Mouse (Mus musculus) kidney, postnatal 0 days (tissue): ENCODE measurements at regions not wholly inside any gene's neighbourhood (a gene's known extent, or its start where the extent isn't known, plus 50 kb on each side); places are given as distances from the start of the nearest gene placed in this dataset.

Experiments used
- ATAC-seq: fragments of 200-750 bp; cut with Nextera tagmentation; replicated peaks from 2 replicates; pipeline ENCODE4 v1.8.0; 2017; ENCODE audit warnings: low read depth, moderate number of reproducible peaks, moderate TSS enrichment, moderate library complexity; ENCODE audit not compliant: low FRiP score
- DNase-seq: peaks from one replicate; pipeline ENCODE4 v3.0.0-alpha.2; 2016; ENCODE audit warnings: low spot score
- H3K27ac ChIP-seq: fragments of 300-500 bp; sonication (generic); 2 replicates; pipeline ENCODE4 v1.5.1; 2014; ENCODE audit warnings: mild to moderate bottlenecking
- H3K27me3 ChIP-seq: fragments of 300-500 bp; sonication (generic); 2 replicates; pipeline ENCODE4 v1.6.1; 2014; ENCODE audit warnings: low read length, mixed read lengths; ENCODE audit not compliant: insufficient read depth
- H3K36me3 ChIP-seq: fragments of 300-500 bp; sonication (generic); 2 replicates; pipeline ENCODE4 v1.6.1; 2014; ENCODE audit warnings: low read length, mixed read lengths; ENCODE audit not compliant: insufficient read depth
- H3K4me1 ChIP-seq: fragments of 300-500 bp; sonication (generic); replicated peaks from 2 replicates; pipeline ENCODE4 v1.6.1; 2014; ENCODE audit warnings: antibody characterized with exemption, low read length, mixed read lengths; ENCODE audit not compliant: insufficient read depth
- H3K4me2 ChIP-seq: fragments of 300-500 bp; sonication (generic); 2 replicates; pipeline ENCODE4 v1.6.1; 2014; ENCODE audit warnings: mild to moderate bottlenecking, low read length, moderate library complexity, mixed read lengths
- H3K4me3 ChIP-seq: fragments of 300-500 bp; sonication (generic); replicated peaks from 2 replicates; pipeline ENCODE4 v1.5.1; 2014; ENCODE audit warnings: low read depth, low read length
- H3K9ac ChIP-seq: fragments of 300-500 bp; sonication (generic); 2 replicates; pipeline ENCODE4 v1.6.1; 2014; ENCODE audit warnings: low read depth, low read length
- H3K9me3 ChIP-seq: fragments of 300-500 bp; sonication (generic); replicated peaks from 2 replicates; pipeline ENCODE4 v1.6.1; 2016; ENCODE audit warnings: low read length, inconsistent platforms, mixed read lengths
- CTCF ChIP-seq: IDR thresholded peaks from 2 replicates; pipeline ENCODE4 v1.5.1; 2016; ENCODE audit warnings: antibody characterized with exemption, low read depth, mild to moderate bottlenecking, moderate library complexity
- WGBS: fragments of 180-500 bp; shearing (Covaris S2); extraction: QIAGEN DNeasy Blood & Tissue Kit; methylation state at CpG from one replicate; pipeline ENCODE4 v1.1.7; 2014; 5-methylcytosine and 5-hydroxymethylcytosine counted together

GRCm38 (mm10) chr10:66304901-66305300 lies 791.0 kb upstream of the Jmjd1c start:
- Histone ChIP-seq H3K4me1 (no peaks in the 10 kb centered on the region), H3K4me3 (no peak overlapping the region), H3K4me2 (no peak overlapping the region), H3K36me3 (no peaks in the 10 kb centered on the region), H3K9me3 (no peaks in the 10 kb centered on the region), H3K27ac (no peak overlapping the region), H3K27me3 (no peaks in the 10 kb centered on the region), H3K9ac (no peak overlapping the region)
- DNase-seq, result no peak
- TF ChIP-seq CTCF, result no peak
- no peak for ATAC-seq

- no peak for TF ChIP-seq CTCF
- Histone ChIP-seq H3K9me3 (no peaks in the 10 kb centered on the region), H3K4me3 (no peak overlapping the region), H3K27ac (no peak overlapping the region), H3K27me3 (no peaks in the 10 kb centered on the region), H3K9ac (no peak overlapping the region), H3K4me2 (no peak overlapping the region), H3K36me3 (no peaks in the 10 kb centered on the region), H3K4me1 (no peaks in the 10 kb centered on the region)
- DNase-seq, result no peak
- 72% methylated on average over 3 of the region's 3 CpGs for WGBS
- ATAC-seq, result no peak
Observed at GRCm38 (mm10) chr10:66331166-66331565, 764.8 kb upstream of the Jmjd1c start.

GRCm38 (mm10) chr10:66337994-66338393 lies 757.9 kb upstream of the Jmjd1c start:
- H3K9me3 ChIP-seq, result no peaks in the 10 kb centered on the region
- no peak overlapping the region for H3K27ac ChIP-seq
- WGBS, result 44% methylated on average over 1 of the region's 1 CpGs
- H3K4me3 ChIP-seq, result no peak overlapping the region
- H3K4me1 ChIP-seq, result no peaks in the 10 kb centered on the region
- H3K9ac ChIP-seq, result no peak overlapping the region
- ATAC-seq (no peak), DNase-seq (no peak)
- no peak overlapping the region for H3K4me2 ChIP-seq
- H3K27me3 ChIP-seq, result no peaks in the 10 kb centered on the region
- TF ChIP-seq CTCF, result no peak
- no peaks in the 10 kb centered on the region for H3K36me3 ChIP-seq

GRCm38 (mm10) chr10:66342823-66343350 lies 753.0 kb upstream of the Jmjd1c start:
- Histone ChIP-seq H3K27ac (no peak overlapping the region), H3K4me2 (no peak overlapping the region), H3K4me1 (no peaks in the 10 kb centered on the region), H3K9me3 (no peaks in the 10 kb centered on the region), H3K4me3 (no peak overlapping the region), H3K36me3 (no peaks in the 10 kb centered on the region), H3K9ac (no peak overlapping the region), H3K27me3 (no peaks in the 10 kb centered on the region)
- no peak for TF ChIP-seq CTCF
- 77% methylated on average over 5 of the region's 5 CpGs for WGBS
- no peak for DNase-seq
- ATAC-seq, result no peak

- Histone ChIP-seq H3K9me3 (no peaks in the 10 kb centered on the region), H3K4me1 (no peaks in the 10 kb centered on the region), H3K4me3 (no peak overlapping the region), H3K36me3 (no peaks in the 10 kb centered on the region), H3K27me3 (no peaks in the 10 kb centered on the region), H3K4me2 (no peak overlapping the region), H3K27ac (no peak overlapping the region), H3K9ac (no peak overlapping the region)
- 78% methylated on average over 3 of the region's 3 CpGs for WGBS
- ATAC-seq (no peak), DNase-seq (no peak)
- peak; percentile 32; the same call in 1 of the 2 replicates for TF ChIP-seq CTCF
Observed at GRCm38 (mm10) chr10:66348398-66348797, 747.5 kb upstream of the Jmjd1c start.

- Histone ChIP-seq H3K27me3 (no peaks in the 10 kb centered on the region), H3K9me3 (no peaks in the 10 kb centered on the region), H3K4me3 (no peak overlapping the region), H3K36me3 (no peaks in the 10 kb centered on the region), H3K27ac (no peak overlapping the region), H3K4me2 (no peak overlapping the region), H3K9ac (no peak overlapping the region), H3K4me1 (no peaks in the 10 kb centered on the region)
- ATAC-seq (no peak), DNase-seq (peak; percentile 69)
- WGBS, result 78% methylated on average over 1 of the region's 1 CpGs
- no peak for TF ChIP-seq CTCF
Observed at GRCm38 (mm10) chr10:66351036-66351435, 744.9 kb upstream of the Jmjd1c start.

- Histone ChIP-seq H3K9me3 (no peaks in the 10 kb centered on the region), H3K27ac (no peak overlapping the region), H3K4me1 (no peaks in the 10 kb centered on the region), H3K27me3 (no peaks in the 10 kb centered on the region), H3K4me3 (no peak overlapping the region), H3K36me3 (no peaks in the 10 kb centered on the region), H3K9ac (no peak overlapping the region), H3K4me2 (no peak overlapping the region)
- DNase-seq (no peak), ATAC-seq (no peak)
- 66% methylated on average over 1 of the region's 1 CpGs for WGBS
- TF ChIP-seq CTCF, result no peak
Observed at GRCm38 (mm10) chr10:66354072-66354471, 741.9 kb upstream of the Jmjd1c start.
